Mouse (Mus musculus) heart, embryonic 15.5 days (tissue): ENCODE data around the gene Ptma. TPM values are rescaled to one million over a fixed set of nuclear protein-coding genes. Genes with fewer than 3 reads are reported as not detected.
A peak's percentile ranks its signal among the peaks of the same experiment; 100 is the strongest.

ENCODE experiments used
- ATAC-seq: fragments of 200-750 bp; cut with Nextera tagmentation; replicated peaks from 2 replicates; pipeline ENCODE4 v1.8.0; 2017; ENCODE audit warnings: low read depth, moderate TSS enrichment; ENCODE audit not compliant: insufficient number of reproducible peaks, insufficient read depth, low FRiP score
- H3K27ac ChIP-seq: fragments of 300-500 bp; sonication (generic); 2 replicates; pipeline ENCODE4 v1.5.1; 2015; ENCODE audit warnings: mild to moderate bottlenecking, inconsistent platforms
- H3K27me3 ChIP-seq: fragments of 300-500 bp; sonication (generic); 2 replicates; pipeline ENCODE4 v1.6.1; 2015; ENCODE audit warnings: inconsistent platforms
- H3K36me3 ChIP-seq: fragments of 300-500 bp; sonication (generic); 2 replicates; pipeline ENCODE4 v1.6.1; 2015; ENCODE audit warnings: mild to moderate bottlenecking, inconsistent platforms
- H3K4me1 ChIP-seq: fragments of 300-500 bp; sonication (generic); replicated peaks from 2 replicates; pipeline ENCODE4 v1.6.1; 2015; ENCODE audit warnings: inconsistent platforms
- H3K4me2 ChIP-seq: fragments of 300-500 bp; sonication (generic); 2 replicates; pipeline ENCODE4 v1.6.1; 2015; ENCODE audit warnings: inconsistent platforms, mild to moderate bottlenecking, moderate library complexity
- H3K4me3 ChIP-seq: fragments of 300-500 bp; sonication (generic); 2 replicates; pipeline ENCODE4 v1.5.1; 2015; ENCODE audit warnings: mild to moderate bottlenecking, inconsistent platforms
- H3K9ac ChIP-seq: fragments of 300-500 bp; sonication (generic); 2 replicates; pipeline ENCODE4 v1.6.1; 2015; ENCODE audit warnings: mild to moderate bottlenecking, inconsistent platforms
- H3K9me3 ChIP-seq: fragments of 300-500 bp; sonication (generic); replicated peaks from 2 replicates; pipeline ENCODE4 v1.6.1; 2016; ENCODE audit warnings: inconsistent platforms
- WGBS: fragments of 180-500 bp; shearing (Covaris S2); methylation state at CpG from one replicate; pipeline ENCODE4 v1.1.7; 2015; ENCODE audit warnings: mixed read lengths; 5-methylcytosine and 5-hydroxymethylcytosine counted together
- polyA plus RNA-seq: library from polyadenylated mRNA; unstranded; fragments of >200 nt; fragmentation: Nextera tagmentation; extraction: Ambion mirVana; gene quantifications from 2 replicates; pipeline ENCODE4 v1.2.1, GENCODE M21; 2015

Gene Ptma
- polyA plus RNA-seq, 1 experiment from 2014 or later: 791 TPM

- no peak overlapping the region for H3K9ac ChIP-seq
- no peaks in the 10 kb centered on the region for H3K27me3 ChIP-seq
- H3K9me3 ChIP-seq: no peaks in the 10 kb centered on the region
- peaks cover 46% of the 10 kb centered on the region for H3K4me1 ChIP-seq
- H3K36me3 ChIP-seq: no peaks in the 10 kb centered on the region
- ATAC-seq: no peak
- H3K4me2 ChIP-seq: no peak overlapping the region
- H3K4me3 ChIP-seq: no peak overlapping the region
- WGBS: 54% methylated on average over 5 of the region's 5 CpGs
- H3K27ac ChIP-seq: peak overlapping the region; percentile 60
Observed at GRCm38 (mm10) chr1:86497361-86497760, 29.2 kb upstream of the Ptma start.

- no peak overlapping the region for H3K9ac ChIP-seq
- H3K27ac ChIP-seq: peak overlapping the region; percentile 60
- no peak overlapping the region for H3K4me3 ChIP-seq
- no peaks in the 10 kb centered on the region for H3K36me3 ChIP-seq
- no peak for ATAC-seq
- H3K27me3 ChIP-seq: no peaks in the 10 kb centered on the region
- 42% methylated on average over 3 of the region's 3 CpGs for WGBS
- no peak overlapping the region for H3K4me2 ChIP-seq
- no peaks in the 10 kb centered on the region for H3K9me3 ChIP-seq
- H3K4me1 ChIP-seq: peaks cover 47% of the 10 kb centered on the region
Observed at GRCm38 (mm10) chr1:86497986-86498385, 28.5 kb upstream of the Ptma start.

GRCm38 (mm10) chr1:86498611-86499010 is 27.9 kb upstream of the Ptma start:
- H3K9me3 ChIP-seq: no peaks in the 10 kb centered on the region
- no peak overlapping the region for H3K4me2 ChIP-seq
- no peaks in the 10 kb centered on the region for H3K36me3 ChIP-seq
- H3K27ac ChIP-seq: 0 out of 2 replicates have a peak overlapping the region, but pooled peaks have one; percentile 60
- 85% methylated on average over 1 of the region's 1 CpGs for WGBS
- H3K27me3 ChIP-seq: no peaks in the 10 kb centered on the region
- no peak overlapping the region for H3K4me3 ChIP-seq
- H3K4me1 ChIP-seq: peaks cover 53% of the 10 kb centered on the region
- no peak for ATAC-seq
- H3K9ac ChIP-seq: no peak overlapping the region

- Histone ChIP-seq H3K27me3 (no peaks in the 10 kb centered on the region), H3K4me1 (peaks cover 62% of the 10 kb centered on the region), H3K4me2 (no peak overlapping the region), H3K9ac (no peak overlapping the region), H3K36me3 (no peaks in the 10 kb centered on the region), H3K4me3 (no peak overlapping the region), H3K27ac (peak overlapping the region; percentile 10; the same call in 1 of the 2 replicates), H3K9me3 (no peaks in the 10 kb centered on the region)
- 33% methylated on average over 3 of the region's 3 CpGs for WGBS
- no peak for ATAC-seq
Observed at GRCm38 (mm10) chr1:86499903-86500302, 26.6 kb upstream of the Ptma start.

- Histone ChIP-seq H3K4me3 (no peak overlapping the region), H3K27me3 (no peaks in the 10 kb centered on the region), H3K9ac (no peak overlapping the region), H3K9me3 (no peaks in the 10 kb centered on the region), H3K4me2 (no peak overlapping the region), H3K36me3 (no peaks in the 10 kb centered on the region), H3K4me1 (peaks cover 70% of the 10 kb centered on the region), H3K27ac (peak overlapping the region; percentile 56; the same call in 1 of the 2 replicates)
- no peak for ATAC-seq
- 67% methylated on average over 4 of the region's 4 CpGs for WGBS
Observed at GRCm38 (mm10) chr1:86500681-86501080, 25.8 kb upstream of the Ptma start.

- Histone ChIP-seq H3K9ac (no peak overlapping the region), H3K4me1 (peaks cover 73% of the 10 kb centered on the region)
Observed at GRCm38 (mm10) chr1:86501114-86501532, 25.4 kb upstream of the Ptma start.

GRCm38 (mm10) chr1:86501559-86501958 is 25.0 kb upstream of the Ptma start:
- WGBS: 3% methylated on average over 4 of the region's 4 CpGs
- ATAC-seq: no peak
- H3K9me3 ChIP-seq: no peaks in the 10 kb centered on the region
- H3K4me3 ChIP-seq: no peak overlapping the region
- peak overlapping the region; percentile 2; the same call in 1 of the 2 replicates for H3K4me2 ChIP-seq
- H3K4me1 ChIP-seq: peaks cover 77% of the 10 kb centered on the region
- H3K27ac ChIP-seq: peak overlapping the region; percentile 92
- H3K9ac ChIP-seq: no peak overlapping the region
- no peaks in the 10 kb centered on the region for H3K36me3 ChIP-seq
- no peaks in the 10 kb centered on the region for H3K27me3 ChIP-seq

More at GRCm38 (mm10) chr1:86501114-86501532, 25.4 kb upstream of the Ptma start:
- H3K4me2 ChIP-seq: no peak overlapping the region
- WGBS: 41% methylated on average over 6 of the region's 6 CpGs
- ATAC-seq: no peak
- no peaks in the 10 kb centered on the region for H3K36me3 ChIP-seq
- peak overlapping the region; percentile 56 for H3K27ac ChIP-seq
- no peaks in the 10 kb centered on the region for H3K9me3 ChIP-seq
- no peaks in the 10 kb centered on the region for H3K27me3 ChIP-seq
- H3K4me3 ChIP-seq: no peak overlapping the region

GRCm38 (mm10) chr1:86502221-86503048 is 24.1 kb upstream of the Ptma start:
- 32% methylated on average over 15 of the region's 17 CpGs for WGBS
- Histone ChIP-seq H3K4me1 (peaks cover 75% of the 10 kb centered on the region), H3K9me3 (no peaks in the 10 kb centered on the region), H3K4me3 (no peak overlapping the region), H3K4me2 (peak overlapping the region; percentile 2; the same call in 1 of the 2 replicates), H3K27ac (peak overlapping the region; percentile 92), H3K36me3 (no peaks in the 10 kb centered on the region), H3K27me3 (no peaks in the 10 kb centered on the region), H3K9ac (0 out of 2 replicates have a peak overlapping the region, but pooled peaks have one; percentile 11)
- ATAC-seq: no peak

- H3K4me3 ChIP-seq: peak overlapping the region; percentile 50
- no peaks in the 10 kb centered on the region for H3K27me3 ChIP-seq
- peaks cover 67% of the 10 kb centered on the region for H3K4me1 ChIP-seq
- no peaks in the 10 kb centered on the region for H3K36me3 ChIP-seq
- peak overlapping the region; percentile 64 for H3K4me2 ChIP-seq
- ATAC-seq: no peak
- no peaks in the 10 kb centered on the region for H3K9me3 ChIP-seq
- H3K9ac ChIP-seq: peak overlapping the region; percentile 64
- WGBS: 37% methylated on average over 16 of the region's 16 CpGs
- H3K27ac ChIP-seq: peak overlapping the region; percentile 92
Observed at GRCm38 (mm10) chr1:86503165-86503747, 23.3 kb upstream of the Ptma start.

GRCm38 (mm10) chr1:86503906-86504696 is 22.4 kb upstream of the Ptma start:
- Histone ChIP-seq H3K27me3 (no peaks in the 10 kb centered on the region), H3K27ac (peak overlapping the region; percentile 92), H3K4me2 (peak overlapping the region; percentile 64), H3K4me1 (peaks cover 58% of the 10 kb centered on the region), H3K9ac (peak overlapping the region; percentile 64), H3K36me3 (no peaks in the 10 kb centered on the region), H3K9me3 (no peaks in the 10 kb centered on the region), H3K4me3 (peak overlapping the region; percentile 50)
- peak; percentile 87 for ATAC-seq
- WGBS: under 1% methylated on average over 64 of the region's 64 CpGs
